Mouse (Mus musculus): ENCODE measurements around the gene Unc79.

Unc79 gene

DNA sequence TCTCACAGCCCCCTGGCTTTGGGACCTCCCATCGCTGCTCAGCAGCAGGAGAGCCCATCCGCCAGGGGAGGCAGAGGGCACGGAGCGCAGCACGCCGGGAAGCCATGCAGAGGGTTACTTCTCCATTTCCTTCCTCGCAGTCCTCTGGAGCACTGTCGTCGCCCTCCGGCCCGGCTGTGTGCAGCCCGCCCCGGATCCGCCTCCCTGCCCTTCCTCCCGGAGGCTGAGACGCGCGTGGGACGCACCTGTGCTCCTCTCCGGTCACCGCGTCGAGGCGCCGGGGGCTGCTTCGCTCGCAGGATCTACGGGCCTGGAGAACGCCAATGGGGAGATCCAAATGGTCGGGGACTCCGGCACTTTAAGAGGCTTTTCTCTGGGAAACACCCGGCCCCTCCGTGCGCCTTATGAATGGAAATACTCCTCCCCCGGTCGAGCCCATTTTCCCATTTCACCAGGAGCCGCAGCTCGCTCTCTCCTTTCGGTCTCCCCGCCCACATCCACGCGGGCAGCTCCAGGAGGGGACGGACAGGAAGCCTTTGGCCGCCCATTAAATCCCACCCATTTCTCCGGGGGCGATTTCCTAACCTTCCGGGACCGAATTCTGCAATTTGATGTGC is at the start of gene Unc79:
Unc79 (plus strand) TSS at position 82 of the 617 bp plus-strand sequence.
- DNase-seq (ENCODE audit: low spot score) = peak; percentile 82

- no peak for DNase-seq (ENCODE audit: low spot score)
These were observed 49.6 kb upstream of the Unc79 start, which contains the start of gene Cox8c for GRCm38 (mm10) chr12:102899091-102899490. TSS of gene Cox8c (plus strand) at chr12:102899316.

- peak; percentile 30 for DNase-seq (ENCODE audit: low spot score)
These were observed 40.5 kb upstream of the Unc79 start for GRCm38 (mm10) chr12:102908191-102908590.

DNA sequence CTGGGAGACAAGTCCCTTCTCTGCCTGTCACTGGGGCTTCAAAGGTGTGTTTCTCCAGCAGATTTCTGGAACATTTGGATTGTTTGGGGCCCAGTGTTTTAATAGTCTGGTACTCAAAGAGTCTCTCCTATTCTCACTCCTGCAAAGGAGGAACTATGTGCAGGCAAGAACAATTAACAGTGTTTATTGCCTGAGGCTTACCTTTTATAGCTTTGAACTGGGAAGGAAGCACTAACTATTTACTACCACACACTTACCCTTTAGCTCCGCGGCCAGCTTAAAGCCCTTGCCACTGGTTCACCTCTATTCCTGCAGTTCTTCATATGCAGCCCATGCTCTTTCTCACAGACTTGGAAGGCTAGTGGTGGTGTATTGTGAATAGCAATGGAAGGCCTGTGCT is 32.6 kb upstream of the Unc79 start:
- DNase-seq (ENCODE audit: low spot score) = no peak

- no peak for DNase-seq (ENCODE audit: low spot score)
These were observed 18.9 kb upstream of the Unc79 start for GRCm38 (mm10) chr12:102929764-102930163.

DNA sequence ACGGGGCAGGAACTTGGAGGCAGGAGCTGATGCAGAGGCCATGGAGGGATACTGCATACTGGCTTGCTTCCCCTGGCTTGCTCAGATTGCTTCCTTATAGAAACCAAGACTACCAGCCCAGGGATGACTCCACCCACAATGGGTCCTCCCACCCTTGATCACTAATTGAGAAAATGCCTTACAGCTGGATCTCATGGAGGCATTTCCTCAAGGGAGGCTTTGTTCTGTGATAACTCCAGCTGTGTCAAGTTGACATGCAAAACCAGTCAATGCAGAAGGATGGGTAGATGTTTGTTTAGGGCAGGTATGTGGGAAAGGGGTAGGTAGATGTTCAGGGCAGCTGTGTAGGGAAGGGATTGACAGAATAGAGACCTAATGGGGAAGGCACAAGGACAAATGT is 18.3 kb upstream of the Unc79 start:
- no peak for DNase-seq (ENCODE audit: low spot score)

- no peak for DNase-seq (ENCODE audit: low spot score)
These were observed 17.9 kb upstream of the Unc79 start for GRCm38 (mm10) chr12:102930789-102931188.

DNA sequence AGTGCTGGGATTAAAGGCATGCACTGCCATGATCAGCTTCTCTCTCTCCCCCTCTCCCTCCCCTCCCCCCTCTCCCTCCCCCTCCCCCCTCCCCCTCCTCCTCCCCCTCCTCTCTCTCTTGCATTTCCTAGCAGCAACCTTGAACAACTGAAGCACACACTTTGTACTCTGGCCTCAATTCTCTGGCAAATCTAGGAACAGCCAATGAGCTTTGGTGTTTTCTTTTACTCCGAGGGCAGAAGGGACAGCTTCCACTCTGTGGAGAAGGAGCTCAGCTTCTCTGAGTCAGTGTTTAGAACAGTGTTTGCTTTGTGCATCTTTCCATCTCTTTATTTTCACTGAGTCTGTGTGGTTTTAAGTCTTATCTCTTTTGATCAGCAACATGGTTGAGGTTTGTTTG is 12.8 kb upstream of the Unc79 start:
- no peak for DNase-seq (ENCODE audit: low spot score)

DNA sequence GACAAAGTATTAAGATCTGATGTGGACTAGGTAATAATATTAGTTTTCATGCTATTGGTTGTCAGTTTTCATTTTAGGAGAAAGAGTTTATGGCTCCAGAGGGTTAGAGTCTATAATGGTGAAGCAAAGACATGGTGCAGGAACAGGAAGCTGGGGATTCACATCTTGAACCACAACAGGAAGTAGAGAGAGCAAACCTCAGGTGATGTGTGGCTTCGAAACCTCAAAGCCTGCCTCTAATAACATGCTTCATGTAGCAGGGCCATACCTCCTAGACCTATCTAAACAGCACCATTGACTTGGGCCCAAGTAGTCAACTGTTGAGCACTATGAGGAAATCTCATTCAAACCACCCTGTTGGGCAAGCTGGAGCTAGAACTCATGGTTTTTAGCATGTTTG is 3.1 kb upstream of the Unc79 start:
- DNase-seq (ENCODE audit: low spot score) = no peak

DNA sequence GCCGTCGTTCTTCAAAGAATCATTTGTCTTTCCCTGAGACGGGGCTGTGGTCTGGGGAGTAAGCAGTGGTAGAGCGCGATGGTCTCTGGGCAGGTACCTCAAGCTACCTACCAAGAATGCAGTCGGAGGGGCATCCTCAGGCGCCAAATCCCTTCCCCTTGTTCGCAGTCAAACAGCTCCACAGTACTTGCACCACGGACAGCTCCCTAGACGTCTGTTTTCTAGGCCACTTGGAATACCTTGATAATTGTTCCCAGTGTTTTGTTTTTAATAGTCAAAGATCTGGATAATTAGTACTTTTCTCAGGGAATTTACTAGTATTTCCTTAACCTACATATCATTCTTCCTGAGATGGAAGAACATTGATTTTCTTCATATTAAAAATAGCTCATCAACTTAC is 833 bp upstream of the Unc79 start:
- no peak for DNase-seq (ENCODE audit: low spot score)

GRCm38 (mm10) chr12:102949395-102950208 is 943 bp downstream of the Unc79 start:
- DNase-seq (ENCODE audit: low spot score) = peak; percentile 66

- no peak for DNase-seq (ENCODE audit: low spot score)
These were observed 11.6 kb downstream of the Unc79 start for GRCm38 (mm10) chr12:102960051-102960775.

DNA sequence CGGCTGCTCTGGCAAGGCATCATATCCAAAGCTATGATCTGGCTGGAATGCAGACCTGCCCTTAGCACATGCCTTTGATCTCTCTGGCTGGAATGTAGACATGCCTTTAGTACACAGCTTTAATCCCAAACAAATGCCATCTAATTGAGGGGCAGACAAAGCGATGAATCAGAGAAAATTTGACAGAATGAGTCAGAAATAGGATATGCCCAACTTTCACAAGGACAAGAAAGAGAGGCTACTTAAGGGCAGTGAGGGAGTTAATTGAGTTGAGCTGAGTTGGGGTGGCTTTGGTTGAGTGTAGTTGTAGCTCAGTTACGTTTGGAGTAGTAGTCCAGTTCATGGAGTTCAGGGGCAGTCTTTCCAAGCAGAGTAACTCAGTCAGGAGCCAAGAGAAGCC is 12.4 kb downstream of the Unc79 start:
- no peak for DNase-seq (ENCODE audit: low spot score)

DNA sequence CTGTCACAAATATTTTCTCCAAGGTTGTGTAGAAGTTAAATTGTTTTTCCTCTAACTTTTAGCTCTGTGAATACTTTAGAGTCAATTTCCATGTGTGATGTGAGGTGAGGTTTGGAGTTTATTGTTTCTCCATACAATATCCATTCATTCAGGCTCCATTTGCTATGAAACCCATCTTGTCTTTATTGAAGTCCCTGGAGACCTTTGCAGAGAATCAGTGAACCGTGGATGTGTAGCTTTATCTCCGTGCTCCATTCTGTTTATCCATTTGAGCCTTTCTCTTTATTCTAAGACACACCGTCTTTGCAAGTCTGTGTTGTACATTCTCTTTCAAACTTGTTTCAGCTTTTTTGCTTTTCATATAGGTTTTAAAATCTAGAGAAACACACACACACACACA is 15.8 kb downstream of the Unc79 start:
- no peak for DNase-seq (ENCODE audit: low spot score)

GRCm38 (mm10) chr12:102980584-102980983 is 31.9 kb downstream of the Unc79 start:
- DNase-seq (ENCODE audit: low spot score) = no peak

DNA sequence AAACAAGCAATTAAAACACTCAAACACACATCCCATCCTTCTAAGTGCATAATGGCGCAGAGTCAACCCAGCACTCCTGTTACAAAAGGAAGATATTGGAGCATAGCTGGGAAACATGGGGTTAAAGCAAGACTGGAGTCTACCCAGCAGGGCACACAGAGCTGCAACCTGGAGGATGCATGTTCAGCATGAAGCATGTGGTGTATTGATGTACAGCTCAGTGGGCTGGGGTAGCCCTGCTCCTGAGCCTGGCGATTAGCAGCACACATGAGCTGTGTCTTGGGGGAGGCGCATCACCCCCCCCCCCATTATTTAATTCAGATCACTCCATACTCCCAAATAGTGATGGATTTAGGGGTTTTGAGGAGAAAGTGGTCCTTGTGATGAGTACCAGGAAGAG is 32.9 kb downstream of the Unc79 start:
- no peak for DNase-seq (ENCODE audit: low spot score)

- peak; percentile 27 for DNase-seq (ENCODE audit: low spot score)
These were observed 36.7 kb downstream of the Unc79 start for GRCm38 (mm10) chr12:102985401-102985800.

GRCm38 (mm10) chr12:102987736-102988135 is 39.1 kb downstream of the Unc79 start:
- DNase-seq (ENCODE audit: low spot score) = no peak

- no peak for DNase-seq (ENCODE audit: low spot score)
These were observed 59.8 kb downstream of the Unc79 start for GRCm38 (mm10) chr12:103008491-103008890.

- no peak for DNase-seq (ENCODE audit: low spot score)
These were observed 69.5 kb downstream of the Unc79 start for GRCm38 (mm10) chr12:103018161-103018560.

- DNase-seq (ENCODE audit: low spot score) = no peak
These were observed 88.0 kb downstream of the Unc79 start for GRCm38 (mm10) chr12:103036692-103037091.

- no peak for DNase-seq (ENCODE audit: low spot score)
These were observed 90.7 kb downstream of the Unc79 start for GRCm38 (mm10) chr12:103039332-103039731.

DNA sequence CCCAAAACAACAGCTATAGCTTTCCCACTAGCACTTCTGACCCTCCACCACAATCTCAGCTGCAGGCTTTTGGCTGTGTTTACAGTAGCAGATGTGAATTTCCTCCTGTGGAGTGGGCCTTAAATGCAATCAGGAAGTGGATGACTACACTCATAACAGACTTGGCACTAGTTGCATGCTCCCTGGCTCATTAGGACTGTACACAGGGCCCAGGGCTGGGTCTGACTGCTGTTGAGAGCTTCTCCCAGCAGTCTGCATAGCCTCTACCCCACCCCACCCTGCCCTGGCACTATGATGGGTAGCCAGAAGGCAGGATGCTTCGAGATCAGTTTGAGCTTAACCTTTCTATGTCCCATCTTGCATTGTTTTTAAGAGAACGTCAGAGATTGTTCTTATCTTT is 91.5 kb downstream of the Unc79 start:
- DNase-seq (ENCODE audit: low spot score) = no peak
